Mouse (Mus musculus) ES-E14 (cell line): ENCODE results near the gene Sncg. TPM values are rescaled to one million over a fixed set of nuclear protein-coding genes. Genes with fewer than 3 reads are reported as not detected.
"Not testable (repeated sequence)": the region's sequence is repeated elsewhere in the genome, so short reads cannot be mapped to it uniquely, and the experiment has no call there.

Source experiments
- DNase-seq: peaks from one replicate; pipeline ENCODE4 v3.0.0-alpha.2; 2013; ENCODE audit warnings: low read depth, low spot score
- H3K27ac ChIP-seq: 2 replicates; pipeline ENCODE4 v1.5.1; 2012; ENCODE audit warnings: low read depth, mild to moderate bottlenecking, low read length, moderate library complexity, mixed read lengths; ENCODE audit not compliant: poor library complexity, insufficient read depth, severe bottlenecking
- H3K36me3 ChIP-seq: 2 replicates; pipeline ENCODE4 v1.6.1; 2012; ENCODE audit warnings: mild to moderate bottlenecking, low read length, moderate library complexity, mixed read lengths; ENCODE audit not compliant: control insufficient read depth, poor library complexity, insufficient read depth, severe bottlenecking
- H3K4me1 ChIP-seq, 2 experiments: fragments of 150-350 bp in 1 of 2; sonication (generic) in 1 of 2; 2 replicates each; pipeline ENCODE4 v1.6.1; 2012; ENCODE audit warnings: low read length in 2 of 2, mild to moderate bottlenecking in 1 of 2, mixed read lengths in 1 of 2; ENCODE audit not compliant: control insufficient read depth in 2 of 2, insufficient read depth in 2 of 2, poor library complexity in 1 of 2
- H3K4me3 ChIP-seq, 2 experiments: fragments of 150-350 bp in 1 of 2; sonication (generic) in 1 of 2; 2 replicates each; pipeline ENCODE4 v1.5.1; 2012; ENCODE audit warnings: low read length in 2 of 2, low read depth in 1 of 2, mild to moderate bottlenecking in 1 of 2, mixed read lengths in 1 of 2; ENCODE audit not compliant: insufficient read depth in 1 of 2, poor library complexity in 1 of 2, severe bottlenecking in 1 of 2
- H3K9ac ChIP-seq: 2 replicates; pipeline ENCODE4 v1.6.1; 2012; ENCODE audit warnings: low read depth, mild to moderate bottlenecking, low read length, mixed read lengths; ENCODE audit not compliant: poor library complexity, insufficient read depth, severe bottlenecking
- H3K9me3 ChIP-seq: fragments of 150-350 bp; sonication (generic); 2 replicates; pipeline ENCODE4 v1.6.1; 2012; ENCODE audit warnings: low read depth, mild to moderate bottlenecking, low read length; ENCODE audit not compliant: control insufficient read depth, insufficient read depth
- CHD2 ChIP-seq: IDR thresholded peaks from 2 replicates; pipeline ENCODE4 v1.6.1; 2014; ENCODE audit warnings: mild to moderate bottlenecking, low read depth, low read length, inconsistent platforms
- HCFC1 ChIP-seq: IDR thresholded peaks from 2 replicates; pipeline ENCODE4 v1.6.1; 2012; ENCODE audit warnings: low read length, inconsistent platforms, borderline replicate concordance; ENCODE audit not compliant: insufficient read depth
- MAFK ChIP-seq: IDR thresholded peaks from 2 replicates; pipeline ENCODE4 v1.6.1; 2014; ENCODE audit warnings: mild to moderate bottlenecking, low read depth, low read length, inconsistent platforms; ENCODE audit not compliant: insufficient read depth
- ZC3H11A ChIP-seq: IDR thresholded peaks from 2 replicates; pipeline ENCODE4 v1.6.1; 2012; ENCODE audit warnings: low read depth, mild to moderate bottlenecking, inconsistent platforms, low read length, borderline replicate concordance
- ZNF384 ChIP-seq: IDR thresholded peaks from 2 replicates; pipeline ENCODE4 v1.6.1; 2012; ENCODE audit warnings: low read depth, low read length, inconsistent platforms
- in situ Hi-C, 2 experiments: fragments of 600-800 bp; cut with MboI; formaldehyde crosslinking; loops; one replicate each; pipeline ENCODE4 v1.15.1; 2025; ENCODE audit warnings: low sequenced_read_pairs in 2 of 2, inconsistent platforms in 1 of 2; ENCODE audit not compliant: unreplicated experiment in 2 of 2
- total RNA-seq: library from RNA; depleted of rRNA; stranded (reverse); fragments of 300-350 nt; gene quantifications from 2 replicates; pipeline ENCODE4 v1.2.3, GENCODE M21; 2012; rRNA removed

The Sncg gene
- 2.4 and 3.9 TPM in 2 replicates for total RNA-seq

DNA sequence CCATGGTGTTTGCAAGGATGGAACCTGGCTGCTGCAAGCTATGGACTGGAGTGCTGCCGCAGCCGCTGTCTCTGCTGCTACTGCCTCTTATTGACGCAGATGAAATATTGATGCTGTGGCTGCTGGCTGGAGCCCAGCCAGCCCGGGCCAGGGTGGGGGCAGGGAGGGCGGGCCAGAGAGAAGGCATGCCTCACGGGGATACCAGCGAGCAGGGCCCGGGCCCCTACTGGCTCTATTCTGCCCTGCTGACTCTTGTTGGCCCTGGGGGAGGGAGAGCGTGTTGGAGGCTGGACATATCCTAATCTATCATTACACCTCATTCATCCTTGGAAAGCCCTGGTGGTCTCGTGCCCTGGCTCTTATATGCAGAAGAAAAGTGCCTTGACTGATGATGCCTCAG, at the start of gene Sncg:
Sncg (minus strand) TSS at position 213 of the 400 bp plus-strand sequence.
- Histone ChIP-seq H3K4me1 (peaks cover 12 to 49% of the 10 kb centered on the region in 2 experiments; a peak in 3 of 4 replicates), H3K9ac (peak within 1 kb of the TSS; percentile 13; the same call in 1 of the 2 replicates), H3K9me3 (no peaks in the 10 kb centered on the region), H3K36me3 (no peaks in the 10 kb centered on the region), H3K4me3 (no peak within 1 kb of the TSS; a peak in 1 of 4 replicates), H3K27ac (peak within 1 kb of the TSS; percentile 15; the same call in 1 of the 2 replicates)
- in situ Hi-C loops = no loop called here
- no peak for TF ChIP-seq CHD2
- TF ChIP-seq ZC3H11A = no peak
- no peak for TF ChIP-seq HCFC1
- TF ChIP-seq MAFK = no peak
- no peak for TF ChIP-seq ZNF384
- no peak for DNase-seq

DNA sequence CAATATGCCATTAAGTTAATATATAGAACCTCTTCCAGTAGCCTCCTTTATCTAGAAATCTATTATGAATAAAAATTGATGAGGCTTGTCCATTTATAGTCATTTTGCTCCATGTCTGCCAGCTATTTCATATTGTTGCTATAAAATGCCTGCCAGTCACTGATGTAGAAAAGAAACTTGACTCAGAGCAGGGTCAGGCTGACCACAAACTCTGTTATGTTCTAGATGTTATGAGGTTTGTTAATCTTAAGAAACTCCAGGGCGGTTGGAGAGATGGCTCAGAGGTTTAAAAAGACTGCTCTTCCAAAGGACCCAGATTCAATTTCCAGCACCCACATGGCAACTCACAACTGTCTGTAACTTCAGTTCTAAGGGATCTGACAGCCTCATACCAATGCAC, 46.5 kb upstream of the Sncg start:
- DNase-seq = no peak
- Histone ChIP-seq H3K36me3 (peaks cover 10% of the 10 kb centered on the region), H3K27ac (no peak overlapping the region), H3K9me3 (no peaks in the 10 kb centered on the region), H3K4me3 (no peak overlapping the region), H3K4me1 (no peaks in the 10 kb centered on the region), H3K9ac (no peak overlapping the region)
- TF ChIP-seq ZC3H11A (no peak), MAFK (no peak), ZNF384 (no peak), HCFC1 (no peak), CHD2 (no peak)
- in situ Hi-C loops = loop anchor here in 1 of 2 experiments (25.0 kb wide), 1 partner anchor 334 kb away; the partner anchor contains the start of gene Anxa8

DNA sequence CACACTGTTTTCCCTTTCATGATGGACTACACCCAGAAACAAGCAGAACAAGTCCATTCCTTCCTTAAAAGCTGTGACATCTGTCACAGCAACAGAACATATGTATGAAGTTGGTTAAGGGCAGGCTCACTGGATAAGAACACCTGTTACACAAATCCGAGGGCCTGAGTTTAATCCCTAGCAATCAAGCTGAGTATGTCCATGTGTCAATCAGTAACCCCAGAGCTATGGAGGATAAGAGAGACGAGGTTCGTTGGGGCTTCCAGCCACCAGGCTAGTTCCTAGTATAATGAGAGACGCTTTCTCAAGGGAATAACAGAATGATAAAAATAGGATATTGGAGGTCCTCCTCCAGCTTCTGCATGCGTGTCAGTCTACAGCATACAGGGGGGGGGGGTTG, 42.9 kb upstream of the Sncg start:
- peaks cover 8% of the 10 kb centered on the region for H3K36me3 ChIP-seq
- no peak overlapping the region for H3K27ac ChIP-seq
- in situ Hi-C loops = loop anchor here in 1 of 2 experiments (25.0 kb wide), 1 partner anchor 330 kb away; the partner anchor contains the start of gene Anxa8
- no peaks in the 10 kb centered on the region for H3K9me3 ChIP-seq
- H3K4me3 ChIP-seq = no peak overlapping the region
- no peak for DNase-seq
- TF ChIP-seq CHD2 (no peak), ZC3H11A (no peak), MAFK (no peak), ZNF384 (no peak), HCFC1 (no peak)
- H3K9ac ChIP-seq = no peak overlapping the region
- H3K4me1 ChIP-seq = no peaks in the 10 kb centered on the region

DNA sequence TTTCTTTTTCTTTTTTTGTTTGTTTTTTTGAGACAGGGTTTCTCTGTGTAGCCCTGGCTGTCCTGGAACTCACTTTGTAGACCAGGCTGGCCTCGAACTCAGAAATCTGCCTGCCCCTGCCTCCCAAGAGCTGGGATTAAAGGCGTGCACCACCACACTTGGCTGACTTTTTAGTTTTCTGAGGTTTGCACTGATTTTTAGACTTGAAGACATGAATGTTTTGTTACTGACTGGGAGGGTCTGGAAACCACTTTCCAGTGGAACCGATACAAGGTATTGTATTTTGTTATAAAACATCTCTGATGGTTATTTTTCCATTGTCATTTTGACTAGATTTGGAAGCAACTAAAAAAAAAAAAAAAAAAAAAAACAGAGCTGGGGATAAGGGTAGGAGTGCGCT, 42.4 kb upstream of the Sncg start:
- H3K4me1 ChIP-seq, H3K36me3 ChIP-seq, DNase-seq, H3K27ac ChIP-seq, H3K4me3 ChIP-seq, H3K9ac ChIP-seq, H3K9me3 ChIP-seq: not testable (repeated sequence)
- in situ Hi-C loops = loop anchor here in 1 of 2 experiments (25.0 kb wide), 1 partner anchor 330 kb away; the partner anchor contains the start of gene Anxa8
